Mouse (Mus musculus) E14TG2a.4 (cell line): Measurements from ENCODE around the gene Tcta.
A peak's percentile ranks its signal among the peaks of the same experiment; 100 is the strongest.
"Not testable (repeated sequence)": the region's sequence is repeated elsewhere in the genome, so short reads cannot be mapped to it uniquely, and the experiment has no call there.

ENCODE experiments used
- H3K27me3 ChIP-seq: 2 replicates; pipeline ENCODE4 v1.6.1; 2014; ENCODE audit warnings: low read length, control low read depth; ENCODE audit not compliant: insufficient read depth
- H3K36me3 ChIP-seq: 2 replicates; pipeline ENCODE4 v1.6.1; 2014; ENCODE audit warnings: low read length, control low read depth; ENCODE audit not compliant: insufficient read depth
- H3K4me1 ChIP-seq: replicated peaks from 2 replicates; pipeline ENCODE4 v1.6.1; 2014; ENCODE audit warnings: low read depth, low read length, control low read depth
- H3K4me3 ChIP-seq: replicated peaks from 2 replicates; pipeline ENCODE4 v1.5.1; 2014; ENCODE audit warnings: mild to moderate bottlenecking, low read length
- H3K9me3 ChIP-seq: 2 replicates; pipeline ENCODE4 v1.6.1; 2014; ENCODE audit warnings: low read length, control low read depth
- CTCF ChIP-seq: conservative IDR thresholded peaks from 2 replicates; pipeline ENCODE4 v1.5.1; 2014; ENCODE audit warnings: low read length
- NANOG ChIP-seq: IDR thresholded peaks from 2 replicates; pipeline ENCODE4 v1.6.1; 2014; ENCODE audit warnings: borderline replicate concordance, low read length, mixed read lengths
- POU5F1 ChIP-seq: IDR thresholded peaks from 2 replicates; pipeline ENCODE4 v1.6.1; 2014; ENCODE audit warnings: low read length, borderline replicate concordance

The Tcta gene

GRCm38 (mm10) chr9:108304716-108305115 is 1.2 kb downstream of the Tcta start:
- peaks cover 56% of the 10 kb centered on the region for H3K36me3 ChIP-seq
- H3K27me3 ChIP-seq, result no peaks in the 10 kb centered on the region
- peaks cover 57% of the 10 kb centered on the region for H3K4me1 ChIP-seq
- TF ChIP-seq NANOG, result no peak
- TF ChIP-seq CTCF, result no peak
- TF ChIP-seq POU5F1, result no peak
- H3K9me3 ChIP-seq, result no peaks in the 10 kb centered on the region
- peak overlapping the region; percentile 92 for H3K4me3 ChIP-seq

GRCm38 (mm10) chr9:108301853-108302252 is 4.1 kb downstream of the Tcta start:
- Histone ChIP-seq H3K9me3 (no peaks in the 10 kb centered on the region), H3K36me3 (peaks cover 70% of the 10 kb centered on the region), H3K27me3 (no peaks in the 10 kb centered on the region), H3K4me3 (no peak overlapping the region), H3K4me1 (peaks cover 54% of the 10 kb centered on the region)
- TF ChIP-seq CTCF, result no peak
- TF ChIP-seq NANOG, result no peak
- no peak for TF ChIP-seq POU5F1

GRCm38 (mm10) chr9:108296453-108297355 is 9.3 kb downstream of the Tcta start, which contains the start of gene Amt:
Amt (plus strand) TSS chr9:108296853.
- peaks cover 57% of the 10 kb centered on the region for H3K4me1 ChIP-seq
- peaks cover 59% of the 10 kb centered on the region for H3K36me3 ChIP-seq
- H3K27me3 ChIP-seq, result no peaks in the 10 kb centered on the region
- TF ChIP-seq CTCF, result no peak
- no peak for TF ChIP-seq POU5F1
- peak; percentile 26; the same call in 1 of the 2 replicates for TF ChIP-seq NANOG
- no peaks in the 10 kb centered on the region for H3K9me3 ChIP-seq
- H3K4me3 ChIP-seq, result peak within 1 kb of the TSS; percentile 90

GRCm38 (mm10) chr9:108290773-108291172 is 15.2 kb downstream of the Tcta start:
- peaks cover 52% of the 10 kb centered on the region for H3K4me1 ChIP-seq
- H3K27me3 ChIP-seq, result no peaks in the 10 kb centered on the region
- no peak for TF ChIP-seq CTCF
- TF ChIP-seq POU5F1, result no peak
- TF ChIP-seq NANOG, result no peak
- no peaks in the 10 kb centered on the region for H3K9me3 ChIP-seq
- H3K36me3 ChIP-seq, result peaks cover 23% of the 10 kb centered on the region
- peak overlapping the region; percentile 82 for H3K4me3 ChIP-seq

GRCm38 (mm10) chr9:108290016-108290750 is 15.8 kb downstream of the Tcta start, which contains the start of gene Nicn1:
Nicn1 (plus strand) TSS chr9:108290429.
- no peaks in the 10 kb centered on the region for H3K9me3 ChIP-seq
- H3K4me3 ChIP-seq, result peak within 1 kb of the TSS; percentile 82
- no peaks in the 10 kb centered on the region for H3K27me3 ChIP-seq
- TF ChIP-seq POU5F1, result no peak
- no peak for TF ChIP-seq NANOG
- TF ChIP-seq CTCF, result no peak
- peaks cover 46% of the 10 kb centered on the region for H3K4me1 ChIP-seq
- peaks cover 20% of the 10 kb centered on the region for H3K36me3 ChIP-seq

- H3K4me3 ChIP-seq, result peak overlapping the region; percentile 82
- H3K36me3 ChIP-seq, result peaks cover 12% of the 10 kb centered on the region
- no peak for TF ChIP-seq NANOG
- TF ChIP-seq POU5F1, result no peak
- no peak for TF ChIP-seq CTCF
- H3K4me1 ChIP-seq, result peaks cover 41% of the 10 kb centered on the region
- no peaks in the 10 kb centered on the region for H3K9me3 ChIP-seq
- no peaks in the 10 kb centered on the region for H3K27me3 ChIP-seq
Measured at GRCm38 (mm10) chr9:108289347-108289746, 16.6 kb downstream of the Tcta start.

- H3K9me3 ChIP-seq, H3K4me3 ChIP-seq, H3K27me3 ChIP-seq, H3K36me3 ChIP-seq: not testable (repeated sequence)
- peaks cover 40% of the 10 kb centered on the region for H3K4me1 ChIP-seq
Measured at GRCm38 (mm10) chr9:108287526-108288238, 18.3 kb downstream of the Tcta start.

- H3K4me1 ChIP-seq, result peaks cover 24% of the 10 kb centered on the region
- TF ChIP-seq CTCF (peak; percentile 86), POU5F1 (no peak), NANOG (no peak)
- H3K9me3 ChIP-seq, result no peaks in the 10 kb centered on the region
- H3K4me3 ChIP-seq, result no peak overlapping the region
- no peaks in the 10 kb centered on the region for H3K27me3 ChIP-seq
- no peaks in the 10 kb centered on the region for H3K36me3 ChIP-seq
Measured at GRCm38 (mm10) chr9:108284410-108284809, 21.6 kb downstream of the Tcta start.
